Mouse (Mus musculus): ENCODE measurements around the gene Bax.

Bax gene

GRCm38 (mm10) chr7:45415636-45416035 lies 51.1 kb downstream of the Bax start:
- no peak for DNase-seq (ENCODE audit: low spot score in 2 of 2)

- DNase-seq (ENCODE audit: low spot score in 2 of 2), result no peak
Measured at GRCm38 (mm10) chr7:45414740-45415224, 51.9 kb downstream of the Bax start.

DNA sequence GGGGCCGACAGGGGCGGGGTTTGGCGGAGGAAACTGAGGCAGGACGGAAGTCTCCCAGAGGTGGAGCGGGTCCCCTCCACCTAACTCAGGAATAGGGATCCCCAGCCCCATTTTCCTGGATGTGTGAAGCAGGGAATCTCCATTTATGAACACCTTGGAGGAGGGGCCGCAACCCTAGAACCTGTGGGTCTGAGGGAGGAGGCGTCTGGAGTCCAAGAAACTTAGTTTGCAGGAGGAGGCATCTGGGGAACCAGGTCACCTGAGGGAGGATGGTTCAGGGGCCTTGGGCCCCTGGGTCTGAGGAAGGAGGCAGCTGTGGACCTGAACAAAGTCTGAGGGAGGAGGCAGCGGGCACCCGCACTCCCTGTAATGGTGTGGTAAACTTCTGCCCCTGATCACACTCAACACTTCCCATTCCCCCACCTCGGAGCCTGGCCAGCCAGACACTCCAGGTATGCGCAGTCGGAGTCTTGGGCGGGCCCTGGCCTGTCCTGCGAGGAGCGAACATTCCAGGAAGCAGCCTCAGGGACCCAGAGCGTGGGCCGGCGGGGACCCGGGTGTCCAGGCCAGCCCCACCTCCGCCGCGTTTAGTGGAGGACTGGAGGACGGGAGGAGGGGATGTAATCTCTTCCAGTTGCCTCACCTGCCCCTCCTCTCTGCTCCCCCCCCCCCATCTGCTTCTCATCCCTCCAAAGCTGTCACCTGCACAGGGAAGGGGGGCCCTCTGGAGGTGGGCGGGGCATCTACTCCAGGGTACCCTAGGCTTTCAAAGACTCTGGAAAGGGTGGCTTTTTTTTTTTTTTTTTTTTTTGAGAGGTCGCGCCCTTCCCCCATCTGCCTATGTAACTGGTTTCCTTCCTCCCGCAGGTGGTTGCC lies 52.6 kb downstream of the Bax start:
- no peak for DNase-seq (ENCODE audit: low spot score in 2 of 2)

- no peak for DNase-seq (ENCODE audit: low spot score in 2 of 2)
Measured at GRCm38 (mm10) chr7:45413113-45413863, 53.4 kb downstream of the Bax start, which contains the start of gene Ntf5. Ntf5 (plus strand) TSS chr7:45413695.

DNA sequence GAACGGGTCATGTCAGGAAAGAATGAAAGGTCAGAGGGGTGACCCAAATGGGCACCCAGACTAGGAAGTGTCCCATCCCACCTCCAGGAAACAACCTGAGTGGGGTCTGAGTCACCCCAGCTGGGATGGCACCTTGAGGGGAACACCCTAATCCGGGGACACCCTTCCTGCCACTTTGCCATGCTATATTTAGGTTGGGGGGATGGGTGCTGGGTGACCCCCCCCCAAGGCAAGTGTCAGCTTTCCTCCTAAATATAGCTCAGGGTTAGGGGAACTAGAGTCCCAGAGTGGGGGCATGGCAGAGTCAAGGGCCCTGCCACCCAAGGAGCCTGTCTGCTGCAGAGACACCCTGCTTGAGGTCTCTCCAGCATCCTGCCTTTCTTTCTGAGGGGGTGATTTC lies 54.3 kb downstream of the Bax start:
- no peak for DNase-seq (ENCODE audit: low spot score in 2 of 2)

Measured in frontal cortex, postnatal 10 days (tissue).